Mouse (Mus musculus): Measurements from ENCODE around the gene Abcc6. TPM values are rescaled to one million over a fixed set of nuclear protein-coding genes. Genes with fewer than 3 reads are reported as not detected.

Abcc6 gene
- not detected for polyA plus RNA-seq (2017; shearing (Covaris generic))

DNA sequence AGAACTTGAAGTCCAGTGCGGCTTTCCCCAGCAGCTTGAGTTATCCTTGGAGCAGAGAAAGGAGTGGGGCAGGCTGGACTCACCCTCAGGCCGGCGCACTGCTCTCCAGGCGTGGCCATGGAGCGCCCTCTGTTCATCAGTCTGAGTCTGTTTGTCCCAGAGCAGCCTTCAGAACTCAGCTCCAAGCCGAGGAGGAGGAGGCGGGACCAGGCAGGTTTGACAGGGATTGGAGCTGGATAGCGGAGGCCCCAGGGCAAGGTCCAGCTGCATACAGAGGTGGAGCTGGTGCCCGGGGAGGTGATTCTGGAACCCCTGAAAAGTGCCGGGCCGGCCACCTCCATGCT is at the start of gene Abcc6:
Gene Abcc6 (minus strand): TSS at position 158 of the 344 bp plus-strand sequence.

DNA sequence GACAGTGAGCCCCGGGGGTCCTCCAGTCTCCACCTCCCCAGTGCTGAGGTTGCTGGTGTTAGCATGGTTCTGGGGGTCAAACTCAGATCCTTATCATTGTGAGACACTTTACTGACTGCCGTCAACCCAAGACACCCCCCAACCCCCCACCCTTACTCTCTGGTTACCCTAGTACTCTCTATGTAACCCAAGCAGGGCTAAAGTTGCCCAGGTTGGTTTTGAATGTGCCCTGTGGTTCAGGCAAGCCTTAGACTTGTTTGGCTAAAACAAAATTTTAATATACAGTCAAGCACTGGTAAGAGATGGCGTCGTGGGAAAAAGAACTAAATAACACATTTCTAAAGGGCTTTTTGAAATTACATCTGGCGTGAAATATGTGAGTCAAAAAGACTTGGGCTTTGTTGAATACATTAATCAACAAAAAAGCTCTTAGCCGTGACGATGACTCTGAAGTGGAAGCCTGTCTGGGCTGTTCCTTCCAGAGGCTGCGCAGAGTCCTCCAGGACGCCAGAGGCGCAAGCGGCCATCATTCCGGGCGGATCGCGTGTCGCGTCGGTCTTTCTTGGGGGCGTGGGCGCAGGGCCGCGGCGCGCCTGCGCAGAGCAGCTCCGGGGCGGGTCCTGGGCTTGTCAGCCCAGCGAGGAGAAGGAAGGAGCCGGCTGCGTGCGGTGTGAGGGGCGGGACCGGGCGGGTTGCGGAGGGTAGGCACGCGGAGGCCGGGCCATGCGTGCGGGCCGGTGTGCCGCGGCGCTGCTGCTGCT is 3.2 kb upstream of the Abcc6 start, which contains the start of gene Nomo1:
Gene Nomo1 (plus strand): TSS at position 590 of the 761 bp plus-strand sequence.

GRCm38 (mm10) chr7:45923762-45924428 is 106.2 kb downstream of the Abcc6 start, which contains the start of gene Ccdc114:
Gene Ccdc114 (plus strand): TSS chr7:45924072.

DNA sequence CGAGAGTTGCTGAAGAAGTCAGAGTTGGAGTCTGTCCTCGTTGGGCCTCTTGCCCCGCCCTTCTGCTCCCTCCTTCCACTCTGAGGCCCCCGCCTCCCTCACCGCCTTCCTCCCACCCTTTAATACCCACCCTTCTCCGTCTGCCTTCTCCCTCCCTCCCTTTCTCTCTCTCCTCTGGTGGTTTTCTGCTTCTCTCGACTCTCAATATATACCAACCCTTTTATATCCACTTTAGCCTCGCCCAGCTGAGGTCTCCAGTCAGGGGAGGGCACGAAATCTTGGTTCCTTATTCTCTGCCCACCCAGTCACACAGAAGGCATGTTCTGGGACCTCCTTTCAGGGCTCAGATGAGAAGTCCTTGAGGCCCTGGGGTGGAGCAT is 108.9 kb downstream of the Abcc6 start, which contains the start of gene Emp3:
Gene Emp3 (minus strand): TSS at position 163 of the 380 bp plus-strand sequence.

Other genes with a start within 250 kb of the Abcc6 start
- 0.13 TPM for gene Lmtk3, start 246.6 kb downstream of the Abcc6 start, polyA plus RNA-seq (2017; shearing (Covaris generic))
- gene Sult2b1, start 245.6 kb downstream of the Abcc6 start, polyA plus RNA-seq (2017; shearing (Covaris generic)) = 2.7 TPM
- gene Cyth2, start 215.7 kb downstream of the Abcc6 start, polyA plus RNA-seq (2017; shearing (Covaris generic)) = 45.3 TPM
- gene Kcnj14, start 205.5 kb downstream of the Abcc6 start, polyA plus RNA-seq (2017; shearing (Covaris generic)) = not detected
- 44.0 TPM for gene Grwd1, start 199.4 kb downstream of the Abcc6 start, polyA plus RNA-seq (2017; shearing (Covaris generic))
- 108 TPM for gene Kdelr1, start 157.5 kb downstream of the Abcc6 start, polyA plus RNA-seq (2017; shearing (Covaris generic))
- 0.23 TPM for gene Grin2d, start 151.9 kb downstream of the Abcc6 start, polyA plus RNA-seq (2017; shearing (Covaris generic))
- gene Syngr4, start 133.6 kb downstream of the Abcc6 start, polyA plus RNA-seq (2017; shearing (Covaris generic)) = 0.41 TPM
- gene Tmem143, start 133.4 kb downstream of the Abcc6 start, polyA plus RNA-seq (2017; shearing (Covaris generic)) = 8.6 TPM
- gene Emp3, start 108.9 kb downstream of the Abcc6 start, polyA plus RNA-seq (2017; shearing (Covaris generic)) = 654 TPM
- 1.4 TPM for gene Ccdc114, start 106.2 kb downstream of the Abcc6 start, polyA plus RNA-seq (2017; shearing (Covaris generic))
- 28.5 TPM for gene Nomo1, start 3.4 kb upstream of the Abcc6 start, polyA plus RNA-seq (2017; shearing (Covaris generic))
- not detected for gene Kcnj11, start 70.5 kb upstream of the Abcc6 start, polyA plus RNA-seq (2017; shearing (Covaris generic))
- not detected for gene Abcc8, start 149.7 kb upstream of the Abcc6 start, polyA plus RNA-seq (2017; shearing (Covaris generic))
- not detected for gene Ush1c, start 208.2 kb upstream of the Abcc6 start, polyA plus RNA-seq (2017; shearing (Covaris generic))
- gene Otog, start 210.7 kb upstream of the Abcc6 start, polyA plus RNA-seq (2017; shearing (Covaris generic)) = not detected

Data from inflammation-experienced regulatory T-cells, adult 16 weeks (primary cell).